Mouse (Mus musculus): ENCODE results near the gene Nuak1.

GRCm38 (mm10) chr10:84444396-84444795 lies 4.0 kb upstream of the Nuak1 start:
- TF ChIP-seq CTCF (IDR thresholded peaks at IDR 0.05; ENCODE audit: extremely low read depth, insufficient read depth, low read length) = no peak
- no peak for TF ChIP-seq POLR2A (IDR thresholded peaks at IDR 0.05; ENCODE audit: extremely low read depth, insufficient read depth, low read length)
